Mouse (Mus musculus): ENCODE measurements around the gene Rtcb.

Gene Rtcb

DNA sequence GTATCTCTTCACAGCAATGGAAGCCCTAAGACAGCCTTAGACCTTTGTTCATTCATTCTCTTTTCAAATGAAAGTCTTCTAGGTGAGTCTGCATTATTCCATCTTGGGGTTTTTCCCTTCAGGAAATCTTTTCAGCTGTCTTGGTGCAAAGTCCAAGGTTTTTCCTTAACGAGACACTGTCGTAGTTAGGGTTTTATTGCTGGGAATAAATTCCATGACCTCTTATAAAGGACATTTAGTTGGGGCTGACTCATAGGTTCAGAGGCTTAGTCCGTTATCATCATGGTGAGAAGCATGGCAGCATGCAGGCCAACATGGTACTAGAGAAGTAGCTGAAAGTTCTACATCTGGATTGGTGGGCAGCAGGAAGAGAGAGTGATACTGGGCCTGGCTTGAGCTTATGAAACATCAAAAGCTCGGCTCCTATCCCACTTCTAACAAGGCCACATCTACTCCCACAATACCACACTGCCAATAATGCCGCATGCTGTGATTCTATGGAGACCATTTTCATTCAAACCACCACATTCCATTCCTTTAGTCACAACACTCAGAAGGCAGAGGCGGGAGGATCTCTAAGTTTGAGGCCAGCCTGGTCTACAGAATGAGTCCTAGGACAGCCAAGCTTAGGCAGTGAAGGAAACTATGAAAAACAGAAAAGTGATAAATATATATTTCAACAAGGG lies 21.2 kb downstream of the Rtcb start:
- no peak for DNase-seq (ENCODE audit: low spot score in 2 of 2)

DNA sequence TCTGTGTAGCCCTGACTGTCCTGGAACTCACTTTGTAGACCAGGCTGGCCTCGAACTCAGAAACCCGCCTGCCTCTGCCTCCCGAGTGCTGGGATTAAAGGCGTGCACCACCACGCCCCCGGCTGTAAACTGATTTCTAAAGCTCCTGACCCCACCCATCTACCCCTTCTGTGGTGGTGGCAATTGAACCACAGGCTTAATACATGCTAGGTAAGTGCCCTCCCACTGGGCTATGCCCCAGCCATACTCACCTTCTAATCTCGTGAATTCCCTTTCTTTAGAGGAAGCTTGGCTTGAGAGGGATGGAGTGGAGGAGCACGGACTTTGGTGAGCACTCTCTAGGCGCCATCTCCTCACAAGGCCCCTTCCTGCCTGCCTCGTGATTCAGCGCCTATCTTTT lies 27.7 kb downstream of the Rtcb start:
- no peak for DNase-seq (ENCODE audit: low spot score in 2 of 2)

DNA sequence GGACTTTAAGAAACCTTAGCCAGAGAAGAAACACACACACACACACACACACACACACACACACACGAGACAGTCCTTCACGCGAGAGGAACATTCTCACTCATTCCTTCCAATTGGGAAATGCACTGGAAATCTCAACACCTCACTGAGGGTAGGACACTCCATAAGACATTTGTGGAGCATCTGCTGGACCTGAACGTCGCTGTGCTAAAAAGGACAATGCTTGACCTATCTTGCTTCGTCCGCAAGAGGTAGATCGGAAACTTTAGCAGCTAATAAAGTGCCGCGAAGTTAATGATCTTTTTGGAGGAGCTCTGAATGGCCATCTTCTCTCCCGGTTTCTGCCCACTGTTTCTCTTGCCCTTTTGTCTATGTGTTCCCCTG lies 28.4 kb downstream of the Rtcb start:
- DNase-seq (ENCODE audit: low spot score in 2 of 2): no peak

DNA sequence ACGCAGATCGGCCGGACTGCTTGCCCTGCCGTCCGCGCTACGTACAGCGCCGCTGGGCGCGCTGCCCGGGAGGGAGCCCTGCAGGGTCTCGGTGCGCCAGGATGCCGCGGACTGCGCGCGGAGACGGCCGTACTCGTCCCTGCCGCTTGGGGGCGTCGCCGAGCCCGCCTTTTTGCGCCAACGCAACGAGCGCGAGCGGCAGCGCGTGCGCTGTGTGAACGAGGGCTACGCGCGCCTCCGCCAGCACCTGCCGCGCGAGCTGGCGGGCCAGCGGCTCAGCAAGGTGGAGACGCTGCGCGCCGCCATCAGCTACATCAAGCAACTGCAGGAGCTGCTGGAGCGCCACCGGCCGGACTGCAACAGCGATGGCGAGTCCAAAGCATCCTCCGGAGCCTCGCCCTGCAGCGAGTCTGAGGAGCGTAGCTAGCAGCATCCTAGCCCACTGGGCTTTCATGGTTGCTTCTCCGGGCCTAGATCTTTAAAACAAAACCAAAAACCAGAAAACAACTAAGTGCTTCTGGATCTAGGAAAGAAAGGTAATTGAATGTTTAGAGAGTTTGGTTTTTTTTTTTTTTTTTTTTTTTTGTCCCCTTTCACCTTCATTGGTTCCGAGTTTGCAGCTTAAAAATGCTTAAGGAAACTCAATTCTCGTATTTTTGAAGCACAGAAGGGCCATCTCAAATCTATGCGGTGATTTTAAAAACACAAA lies 29.0 kb downstream of the Rtcb start:
- DNase-seq (ENCODE audit: low spot score in 2 of 2): peak; percentile 72 to 81

DNA sequence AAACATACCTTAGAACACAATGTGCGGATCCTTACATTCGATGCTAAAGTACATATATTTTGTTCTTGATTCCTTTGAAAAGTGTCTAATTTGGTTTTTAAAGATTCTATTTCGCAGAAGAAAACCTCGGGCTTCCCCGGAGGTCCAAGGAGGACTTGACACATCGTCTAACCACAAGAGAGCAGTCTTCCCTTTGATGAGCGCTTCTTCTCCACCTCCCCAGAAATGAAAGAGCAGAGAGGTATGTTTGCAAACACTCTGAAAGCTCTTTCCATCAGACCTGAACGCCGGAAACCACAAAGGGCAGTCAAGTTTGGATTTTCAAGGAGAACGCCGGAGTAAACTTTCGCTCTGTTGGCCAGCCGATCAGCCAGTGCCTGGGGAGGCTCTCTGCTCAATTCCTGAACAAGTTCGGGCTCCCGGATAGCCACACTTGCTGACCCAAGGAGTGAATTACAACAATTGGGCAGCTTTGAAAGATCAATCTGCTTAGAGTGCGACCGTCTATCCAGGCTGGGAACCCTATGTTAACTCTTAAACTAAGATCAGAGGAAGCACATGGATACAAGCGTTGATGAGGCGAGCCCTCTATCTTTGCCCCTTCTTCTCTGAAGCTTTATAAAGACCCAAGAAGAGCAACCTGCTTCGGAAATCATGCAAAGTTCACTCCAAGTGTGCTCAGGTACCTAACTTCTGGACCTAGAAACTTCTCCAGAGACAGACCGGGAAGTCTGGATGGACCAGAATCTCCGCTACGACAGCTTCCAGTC lies 29.8 kb downstream of the Rtcb start, which contains the start of gene Ascl4:
Gene Ascl4, plus strand, starts transcription at position 6 of the 770 bp plus-strand sequence.
- no peak for DNase-seq (ENCODE audit: low spot score in 2 of 2)

DNA sequence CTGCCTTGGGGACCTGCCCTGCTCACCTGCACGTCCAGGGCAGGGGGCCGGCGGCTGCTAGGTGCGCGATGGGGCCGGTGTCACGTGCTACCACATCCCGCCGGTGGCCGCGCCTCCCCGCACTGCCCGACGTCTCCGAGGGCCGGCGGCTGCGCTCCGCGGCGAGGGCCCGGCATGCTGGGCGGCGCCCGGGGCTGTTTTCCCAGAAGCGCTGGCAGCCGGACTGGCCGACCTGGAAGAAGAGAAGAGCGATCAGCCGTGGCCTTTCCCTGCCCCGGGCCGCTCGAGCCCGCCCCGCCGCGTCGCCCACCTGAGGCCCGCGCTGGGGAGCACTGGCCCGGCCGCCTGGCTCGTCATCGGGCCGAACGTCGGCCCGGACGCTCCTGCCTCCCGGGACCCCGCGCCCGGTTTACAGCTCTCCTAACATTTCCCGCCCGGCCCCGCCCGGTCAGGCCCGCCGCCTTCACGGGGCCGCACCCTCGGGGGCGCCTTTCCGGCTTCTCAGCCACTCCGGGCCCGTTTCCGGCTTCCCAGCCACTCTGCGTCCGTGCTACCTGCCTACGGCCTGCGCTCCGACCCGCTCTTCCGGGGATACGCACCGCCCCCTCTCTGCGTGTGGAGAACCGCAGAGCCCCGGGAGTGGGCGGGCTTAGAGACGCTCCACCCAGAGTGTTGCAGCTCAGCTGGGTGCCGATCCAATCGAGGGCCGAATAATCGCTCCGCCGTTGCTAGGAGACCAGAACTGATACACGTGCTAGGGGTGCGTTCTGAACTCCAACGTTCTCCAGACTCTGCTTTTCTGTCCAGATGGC lies 40.9 kb downstream of the Rtcb start, which contains the start of gene Prdm4:
Gene Prdm4, minus strand, starts transcription at position 645 of the 812 bp plus-strand sequence.
- DNase-seq (ENCODE audit: low spot score in 2 of 2): peak; percentile 98

All from right cerebral cortex, postnatal 36 days (tissue).